Mouse (Mus musculus) E14TG2a.4 (cell line): ENCODE measurements around the gene Kat7.

ENCODE experiments used
- H3K27me3 ChIP-seq: 2 replicates; pipeline ENCODE4 v1.6.1; 2014; ENCODE audit warnings: low read length, control low read depth; ENCODE audit not compliant: insufficient read depth
- H3K36me3 ChIP-seq: 2 replicates; pipeline ENCODE4 v1.6.1; 2014; ENCODE audit warnings: low read length, control low read depth; ENCODE audit not compliant: insufficient read depth
- H3K4me1 ChIP-seq: replicated peaks from 2 replicates; pipeline ENCODE4 v1.6.1; 2014; ENCODE audit warnings: low read depth, low read length, control low read depth
- H3K4me3 ChIP-seq: replicated peaks from 2 replicates; pipeline ENCODE4 v1.5.1; 2014; ENCODE audit warnings: mild to moderate bottlenecking, low read length
- H3K9me3 ChIP-seq: 2 replicates; pipeline ENCODE4 v1.6.1; 2014; ENCODE audit warnings: low read length, control low read depth
- CTCF ChIP-seq: conservative IDR thresholded peaks from 2 replicates; pipeline ENCODE4 v1.5.1; 2014; ENCODE audit warnings: low read length
- NANOG ChIP-seq: IDR thresholded peaks from 2 replicates; pipeline ENCODE4 v1.6.1; 2014; ENCODE audit warnings: borderline replicate concordance, low read length, mixed read lengths
- POU5F1 ChIP-seq: IDR thresholded peaks from 2 replicates; pipeline ENCODE4 v1.6.1; 2014; ENCODE audit warnings: low read length, borderline replicate concordance

The Kat7 gene

GRCm38 (mm10) chr11:95310007-95310647, at the start of gene Kat7:
Gene Kat7, minus strand, starts transcription at chr11:95310246.
- TF ChIP-seq CTCF = no peak
- TF ChIP-seq POU5F1 = no peak
- Histone ChIP-seq H3K4me3 (peak within 1 kb of the TSS; percentile 97), H3K27me3 (no peaks in the 10 kb centered on the region)

GRCm38 (mm10) chr11:95358263-95358662, 48.2 kb upstream of the Kat7 start:
- no peaks in the 10 kb centered on the region for H3K9me3 ChIP-seq
- no peak for TF ChIP-seq POU5F1
- TF ChIP-seq NANOG = no peak
- no peak for TF ChIP-seq CTCF
- H3K4me1 ChIP-seq = peaks cover 53% of the 10 kb centered on the region
- peaks cover 82% of the 10 kb centered on the region for H3K36me3 ChIP-seq
- no peaks in the 10 kb centered on the region for H3K27me3 ChIP-seq
- no peak overlapping the region for H3K4me3 ChIP-seq

More at GRCm38 (mm10) chr11:95310007-95310647, at the start of gene Kat7:
- Histone ChIP-seq H3K36me3 (peaks cover 25% of the 10 kb centered on the region), H3K4me1 (peaks cover 65% of the 10 kb centered on the region), H3K9me3 (no peaks in the 10 kb centered on the region)

GRCm38 (mm10) chr11:95356469-95357273, 46.6 kb upstream of the Kat7 start:
- no peak for TF ChIP-seq POU5F1
- TF ChIP-seq CTCF = no peak
- TF ChIP-seq NANOG = no peak
- no peaks in the 10 kb centered on the region for H3K9me3 ChIP-seq
- H3K36me3 ChIP-seq = peaks cover 87% of the 10 kb centered on the region

GRCm38 (mm10) chr11:95356039-95356438, 46.0 kb upstream of the Kat7 start:
- no peaks in the 10 kb centered on the region for H3K27me3 ChIP-seq
- no peaks in the 10 kb centered on the region for H3K9me3 ChIP-seq
- no peak overlapping the region for H3K4me3 ChIP-seq
- H3K4me1 ChIP-seq = peaks cover 57% of the 10 kb centered on the region
- no peak for TF ChIP-seq NANOG
- TF ChIP-seq POU5F1 = no peak
- TF ChIP-seq CTCF = no peak
- peaks cover 91% of the 10 kb centered on the region for H3K36me3 ChIP-seq

More at GRCm38 (mm10) chr11:95356469-95357273, 46.6 kb upstream of the Kat7 start:
- Histone ChIP-seq H3K27me3 (no peaks in the 10 kb centered on the region), H3K4me3 (no peak overlapping the region), H3K4me1 (peaks cover 57% of the 10 kb centered on the region)

- H3K9me3 ChIP-seq = no peaks in the 10 kb centered on the region
- peaks cover 57% of the 10 kb centered on the region for H3K4me1 ChIP-seq
- TF ChIP-seq NANOG (no peak), CTCF (no peak), POU5F1 (no peak)
- no peaks in the 10 kb centered on the region for H3K27me3 ChIP-seq
- peaks cover 91% of the 10 kb centered on the region for H3K36me3 ChIP-seq
- H3K4me3 ChIP-seq = no peak overlapping the region
Measured at GRCm38 (mm10) chr11:95355661-95356011, 45.6 kb upstream of the Kat7 start.

GRCm38 (mm10) chr11:95354945-95355660, 45.1 kb upstream of the Kat7 start:
- TF ChIP-seq CTCF (no peak), POU5F1 (no peak), NANOG (no peak)
- no peak overlapping the region for H3K4me3 ChIP-seq
- H3K36me3 ChIP-seq = peaks cover 91% of the 10 kb centered on the region
- no peaks in the 10 kb centered on the region for H3K9me3 ChIP-seq
- no peaks in the 10 kb centered on the region for H3K27me3 ChIP-seq
- H3K4me1 ChIP-seq = peaks cover 59% of the 10 kb centered on the region

GRCm38 (mm10) chr11:95354228-95354944, 44.3 kb upstream of the Kat7 start:
- Histone ChIP-seq H3K27me3 (no peaks in the 10 kb centered on the region), H3K36me3 (peaks cover 89% of the 10 kb centered on the region), H3K9me3 (no peaks in the 10 kb centered on the region), H3K4me1 (peaks cover 60% of the 10 kb centered on the region), H3K4me3 (no peak overlapping the region)
- TF ChIP-seq CTCF (no peak), POU5F1 (no peak), NANOG (no peak)

GRCm38 (mm10) chr11:95353226-95353625, 43.2 kb upstream of the Kat7 start:
- TF ChIP-seq CTCF (no peak), NANOG (no peak), POU5F1 (no peak)
- Histone ChIP-seq H3K4me1 (peaks cover 51% of the 10 kb centered on the region), H3K4me3 (no peak overlapping the region), H3K36me3 (peaks cover 90% of the 10 kb centered on the region), H3K27me3 (no peaks in the 10 kb centered on the region), H3K9me3 (no peaks in the 10 kb centered on the region)
